Mouse (Mus musculus) hindbrain, embryonic 12.5 days (tissue): ENCODE data around the gene Gm20388. TPM values are rescaled to one million over a fixed set of nuclear protein-coding genes. Genes with fewer than 3 reads are reported as not detected.

ENCODE experiments used
- ATAC-seq: fragments of 200-750 bp; cut with Nextera tagmentation; 2 replicates; pipeline ENCODE4 v1.8.0; 2017; ENCODE audit warnings: moderate TSS enrichment; ENCODE audit not compliant: low FRiP score
- H3K27ac ChIP-seq: fragments of 300-500 bp; sonication (generic); 2 replicates; pipeline ENCODE4 v1.5.1; 2016; ENCODE audit warnings: mild to moderate bottlenecking
- H3K27me3 ChIP-seq: fragments of 300-500 bp; sonication (generic); 2 replicates; pipeline ENCODE4 v1.6.1; 2016; ENCODE audit warnings: mild to moderate bottlenecking
- H3K36me3 ChIP-seq: fragments of 300-500 bp; sonication (generic); 2 replicates; pipeline ENCODE4 v1.6.1; 2016; ENCODE audit warnings: mild to moderate bottlenecking
- H3K4me1 ChIP-seq: fragments of 300-500 bp; sonication (generic); 2 replicates; pipeline ENCODE4 v1.6.1; 2016
- H3K4me2 ChIP-seq: fragments of 300-500 bp; sonication (generic); replicated peaks from 2 replicates; pipeline ENCODE4 v1.6.1; 2016; ENCODE audit warnings: mild to moderate bottlenecking
- H3K4me3 ChIP-seq: fragments of 300-500 bp; sonication (generic); 2 replicates; pipeline ENCODE4 v1.5.1; 2016; ENCODE audit warnings: mild to moderate bottlenecking
- H3K9ac ChIP-seq: fragments of 300-500 bp; sonication (generic); 2 replicates; pipeline ENCODE4 v1.6.1; 2016; ENCODE audit warnings: mild to moderate bottlenecking, moderate library complexity
- H3K9me3 ChIP-seq: fragments of 300-500 bp; sonication (generic); replicated peaks from 2 replicates; pipeline ENCODE4 v1.6.1; 2016; ENCODE audit warnings: mild to moderate bottlenecking
- WGBS: fragments of 180-500 bp; shearing (Covaris S2); methylation state at CpG from one replicate; pipeline ENCODE4 v1.1.7; 2016; 5-methylcytosine and 5-hydroxymethylcytosine counted together
- polyA plus RNA-seq: library from polyadenylated mRNA; unstranded; fragments of >200 nt; fragmentation: Nextera tagmentation; extraction: Ambion mirVana; gene quantifications from 2 replicates; pipeline ENCODE4 v1.2.1, GENCODE M21; 2016

Gm20388 gene
- polyA plus RNA-seq, 1 experiment from 2014 or later = not detected

- Histone ChIP-seq H3K27ac (no peak overlapping the region), H3K36me3 (no peaks in the 10 kb centered on the region), H3K4me3 (no peak overlapping the region), H3K9me3 (no peaks in the 10 kb centered on the region), H3K4me2 (no peak overlapping the region), H3K9ac (no peak overlapping the region), H3K27me3 (no peaks in the 10 kb centered on the region), H3K4me1 (0 out of 2 replicates have a peak, but pooled peaks cover 2% of the 10 kb centered on the region)
- 79% methylated on average over 10 of the region's 10 CpGs for WGBS
- ATAC-seq = no peak
Measured at GRCm38 (mm10) chr8:120681113-120681512, 770.5 kb downstream of the Gm20388 start.

GRCm38 (mm10) chr8:120683602-120684001, 773.0 kb downstream of the Gm20388 start:
- H3K36me3 ChIP-seq = no peaks in the 10 kb centered on the region
- H3K27ac ChIP-seq = no peak overlapping the region
- ATAC-seq = no peak
- WGBS = 17% methylated on average over 10 of the region's 10 CpGs
- peaks cover under 1% of the 10 kb centered on the region; the same call in 1 of the 2 replicates for H3K27me3 ChIP-seq
- no peaks in the 10 kb centered on the region for H3K9me3 ChIP-seq
- 0 out of 2 replicates have a peak, but pooled peaks cover 2% of the 10 kb centered on the region for H3K4me1 ChIP-seq
- H3K9ac ChIP-seq = no peak overlapping the region
- H3K4me2 ChIP-seq = no peak overlapping the region
- H3K4me3 ChIP-seq = no peak overlapping the region

DNA sequence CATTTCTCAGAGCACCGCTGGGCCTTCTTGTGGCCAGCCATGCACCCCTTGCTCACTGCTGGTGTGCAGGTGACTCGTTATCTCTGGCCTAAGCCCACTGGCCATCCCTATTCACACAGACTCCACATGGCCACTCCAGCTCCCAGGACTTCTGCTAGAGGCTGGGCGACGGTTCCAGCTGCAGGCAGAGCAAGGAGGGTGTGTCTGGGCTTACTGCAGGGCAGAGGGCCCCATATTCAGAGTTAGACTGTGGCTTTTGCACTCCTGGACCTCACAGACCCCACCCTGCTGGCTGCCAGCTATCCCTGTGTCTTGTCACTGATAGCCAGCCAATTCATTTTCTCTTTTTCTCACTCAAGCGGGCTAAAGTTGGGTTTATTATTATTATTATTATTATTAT, 773.4 kb downstream of the Gm20388 start:
- Histone ChIP-seq H3K27ac (no peak overlapping the region), H3K9ac (no peak overlapping the region), H3K4me1 (0 out of 2 replicates have a peak, but pooled peaks cover 2% of the 10 kb centered on the region), H3K4me2 (no peak overlapping the region), H3K27me3 (peaks cover 4% of the 10 kb centered on the region; the same call in 1 of the 2 replicates), H3K4me3 (no peak overlapping the region), H3K9me3 (no peaks in the 10 kb centered on the region), H3K36me3 (no peaks in the 10 kb centered on the region)
- 63% methylated on average over 5 of the region's 5 CpGs for WGBS
- no peak for ATAC-seq

GRCm38 (mm10) chr8:120685097-120685496, 774.5 kb downstream of the Gm20388 start:
- WGBS = 63% methylated on average over 5 of the region's 5 CpGs
- no peak for ATAC-seq
- Histone ChIP-seq H3K4me3 (no peak overlapping the region), H3K4me2 (no peak overlapping the region), H3K9ac (no peak overlapping the region), H3K9me3 (no peaks in the 10 kb centered on the region), H3K27me3 (peaks cover 4% of the 10 kb centered on the region; the same call in 1 of the 2 replicates), H3K36me3 (no peaks in the 10 kb centered on the region), H3K4me1 (0 out of 2 replicates have a peak, but pooled peaks cover 2% of the 10 kb centered on the region), H3K27ac (no peak overlapping the region)

- H3K27me3 ChIP-seq = peaks cover 4% of the 10 kb centered on the region; the same call in 1 of the 2 replicates
- no peak overlapping the region for H3K4me3 ChIP-seq
- 0 out of 2 replicates have a peak, but pooled peaks cover 2% of the 10 kb centered on the region for H3K4me1 ChIP-seq
- WGBS = 80% methylated on average over 8 of the region's 8 CpGs
- H3K27ac ChIP-seq = no peak overlapping the region
- no peaks in the 10 kb centered on the region for H3K36me3 ChIP-seq
- H3K4me2 ChIP-seq = no peak overlapping the region
- no peaks in the 10 kb centered on the region for H3K9me3 ChIP-seq
- no peak for ATAC-seq
- H3K9ac ChIP-seq = no peak overlapping the region
Measured at GRCm38 (mm10) chr8:120685591-120685990, 775.0 kb downstream of the Gm20388 start.

DNA sequence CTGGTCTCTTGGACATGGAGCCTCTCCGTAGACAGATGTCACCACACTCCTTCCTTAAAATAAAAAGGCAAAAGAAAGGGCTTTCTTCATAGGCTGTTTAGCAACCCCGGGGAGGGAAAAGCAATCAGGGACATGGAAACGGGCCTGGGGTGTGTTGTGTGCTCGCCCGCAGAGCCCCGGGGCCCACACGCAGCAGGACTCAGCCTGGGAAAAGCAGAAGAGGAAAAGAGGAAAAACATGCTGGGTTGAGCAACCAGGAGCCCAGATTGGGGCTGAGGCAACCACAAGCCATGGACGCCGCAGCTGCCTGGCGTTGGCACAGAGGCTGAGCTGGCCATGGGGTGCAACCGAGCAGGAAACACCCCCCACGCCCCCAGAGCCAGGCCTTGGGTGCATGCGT, 775.4 kb downstream of the Gm20388 start:
- H3K4me1 ChIP-seq = 0 out of 2 replicates have a peak, but pooled peaks cover 2% of the 10 kb centered on the region
- no peak overlapping the region for H3K9ac ChIP-seq
- peaks cover 4% of the 10 kb centered on the region; the same call in 1 of the 2 replicates for H3K27me3 ChIP-seq
- no peak overlapping the region for H3K4me2 ChIP-seq
- WGBS = 82% methylated on average over 13 of the region's 13 CpGs
- ATAC-seq = no peak
- H3K27ac ChIP-seq = no peak overlapping the region
- no peaks in the 10 kb centered on the region for H3K9me3 ChIP-seq
- no peaks in the 10 kb centered on the region for H3K36me3 ChIP-seq
- no peak overlapping the region for H3K4me3 ChIP-seq

GRCm38 (mm10) chr8:120686576-120686975, 775.9 kb downstream of the Gm20388 start:
- Histone ChIP-seq H3K9me3 (no peaks in the 10 kb centered on the region), H3K4me3 (no peak overlapping the region), H3K27me3 (peaks cover 4% of the 10 kb centered on the region; the same call in 1 of the 2 replicates), H3K36me3 (no peaks in the 10 kb centered on the region), H3K4me1 (0 out of 2 replicates have a peak, but pooled peaks cover 2% of the 10 kb centered on the region), H3K9ac (no peak overlapping the region), H3K27ac (no peak overlapping the region), H3K4me2 (no peak overlapping the region)
- no peak for ATAC-seq
- WGBS = 89% methylated on average over 5 of the region's 5 CpGs

- WGBS = 70% methylated on average over 8 of the region's 8 CpGs
- Histone ChIP-seq H3K4me3 (no peak overlapping the region), H3K9me3 (no peaks in the 10 kb centered on the region), H3K27ac (no peak overlapping the region), H3K36me3 (no peaks in the 10 kb centered on the region), H3K4me1 (0 out of 2 replicates have a peak, but pooled peaks cover 2% of the 10 kb centered on the region), H3K9ac (no peak overlapping the region), H3K4me2 (no peak overlapping the region), H3K27me3 (peaks cover 4% of the 10 kb centered on the region; the same call in 1 of the 2 replicates)
- ATAC-seq = no peak
Measured at GRCm38 (mm10) chr8:120687786-120688185, 777.1 kb downstream of the Gm20388 start.

DNA sequence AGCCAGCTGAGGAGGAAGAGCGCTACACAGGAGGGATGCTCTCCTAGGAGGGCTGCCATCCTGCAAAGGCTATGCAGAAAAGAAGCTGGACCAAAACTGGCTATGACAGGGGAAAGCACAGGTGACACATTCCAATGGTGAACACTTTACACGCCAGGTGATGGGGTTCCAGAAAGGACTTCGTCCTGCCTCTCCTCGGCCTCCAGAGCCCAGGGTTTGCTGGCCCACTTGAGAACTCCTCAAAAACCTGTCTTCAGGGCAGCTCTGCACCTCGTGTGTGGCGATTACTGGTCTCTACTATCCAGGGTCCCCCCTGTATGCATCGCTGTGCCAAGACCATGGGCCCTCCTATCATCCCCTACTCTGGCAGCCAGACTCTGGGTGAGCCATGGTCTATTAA, 777.9 kb downstream of the Gm20388 start:
- Histone ChIP-seq H3K36me3 (no peaks in the 10 kb centered on the region), H3K4me3 (no peak overlapping the region), H3K27me3 (peaks cover 4% of the 10 kb centered on the region; the same call in 1 of the 2 replicates), H3K27ac (no peak overlapping the region), H3K4me2 (no peak overlapping the region), H3K9ac (no peak overlapping the region), H3K4me1 (0 out of 2 replicates have a peak, but pooled peaks cover 2% of the 10 kb centered on the region), H3K9me3 (no peaks in the 10 kb centered on the region)
- ATAC-seq = no peak
- 89% methylated on average over 7 of the region's 7 CpGs for WGBS

DNA sequence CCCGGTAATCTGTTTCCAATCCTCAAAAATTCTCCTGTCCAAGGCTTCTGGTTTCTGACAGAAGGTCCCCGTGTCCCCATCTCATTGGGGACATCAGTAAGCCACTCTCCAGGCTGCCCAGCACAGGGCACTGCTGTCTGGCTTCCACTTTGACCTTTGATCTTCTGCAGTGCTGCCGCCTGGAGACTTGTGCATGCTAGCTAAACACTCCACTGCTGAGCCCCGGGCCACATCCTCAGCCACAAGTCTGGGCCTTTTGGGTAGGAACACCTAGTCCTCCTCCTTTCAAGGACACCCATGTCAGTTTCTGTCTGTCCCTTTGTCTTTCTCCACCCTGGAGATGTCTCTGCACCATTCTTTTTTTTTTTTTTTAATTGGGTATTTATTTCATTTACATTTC, 782.3 kb downstream of the Gm20388 start:
- H3K4me3 ChIP-seq = no peak overlapping the region
- H3K27me3 ChIP-seq = peaks cover 4% of the 10 kb centered on the region
- H3K4me2 ChIP-seq = no peak overlapping the region
- 0 out of 2 replicates have a peak, but pooled peaks cover 2% of the 10 kb centered on the region for H3K9me3 ChIP-seq
- no peak overlapping the region for H3K27ac ChIP-seq
- H3K9ac ChIP-seq = no peak overlapping the region
- 61% methylated on average over 4 of the region's 4 CpGs for whole genome bisulfite sequencing
- peaks cover 6% of the 10 kb centered on the region; the same call in 1 of the 2 replicates for H3K4me1 ChIP-seq
- ATAC-seq = no peak
- H3K36me3 ChIP-seq = no peaks in the 10 kb centered on the region

- Histone ChIP-seq H3K9ac (no peak overlapping the region), H3K27ac (no peak overlapping the region), H3K4me1 (peaks cover 6% of the 10 kb centered on the region; the same call in 1 of the 2 replicates), H3K4me2 (no peak overlapping the region), H3K36me3 (no peaks in the 10 kb centered on the region), H3K27me3 (no peaks in the 10 kb centered on the region; the same call in none of the 2 replicates), H3K4me3 (no peak overlapping the region), H3K9me3 (0 out of 2 replicates have a peak, but pooled peaks cover 3% of the 10 kb centered on the region)
- WGBS = 60% methylated on average over 22 of the region's 22 CpGs
- ATAC-seq = no peak
Measured at GRCm38 (mm10) chr8:120693861-120694493, 783.3 kb downstream of the Gm20388 start.

- Histone ChIP-seq H3K4me3 (no peak overlapping the region), H3K4me1 (peaks cover 6% of the 10 kb centered on the region; the same call in 1 of the 2 replicates), H3K36me3 (no peaks in the 10 kb centered on the region), H3K9me3 (0 out of 2 replicates have a peak, but pooled peaks cover 3% of the 10 kb centered on the region), H3K9ac (no peak overlapping the region), H3K27ac (no peak overlapping the region), H3K27me3 (no peaks in the 10 kb centered on the region; the same call in 1 of the 2 replicates), H3K4me2 (no peak overlapping the region)
- 50% methylated on average over 13 of the region's 13 CpGs for WGBS
- no peak for ATAC-seq
Measured at GRCm38 (mm10) chr8:120696401-120697153, 785.9 kb downstream of the Gm20388 start.
